Mouse (Mus musculus): ENCODE measurements around the gene Moxd1. TPM values are rescaled to one million over a fixed set of nuclear protein-coding genes. Genes with fewer than 3 reads are reported as not detected.

The Moxd1 gene
- total RNA-seq (2021) = under 1 TPM; 0.46 to 0.86 TPM
- long read RNA-seq, experiment 1, partial matches to known transcripts = 0 of 1 reads
- long read RNA-seq, experiment 1, other reads (novel, unspliced or antisense) = 1 of 1 reads
- long read RNA-seq, experiment 2 = 0 reads

DNA sequence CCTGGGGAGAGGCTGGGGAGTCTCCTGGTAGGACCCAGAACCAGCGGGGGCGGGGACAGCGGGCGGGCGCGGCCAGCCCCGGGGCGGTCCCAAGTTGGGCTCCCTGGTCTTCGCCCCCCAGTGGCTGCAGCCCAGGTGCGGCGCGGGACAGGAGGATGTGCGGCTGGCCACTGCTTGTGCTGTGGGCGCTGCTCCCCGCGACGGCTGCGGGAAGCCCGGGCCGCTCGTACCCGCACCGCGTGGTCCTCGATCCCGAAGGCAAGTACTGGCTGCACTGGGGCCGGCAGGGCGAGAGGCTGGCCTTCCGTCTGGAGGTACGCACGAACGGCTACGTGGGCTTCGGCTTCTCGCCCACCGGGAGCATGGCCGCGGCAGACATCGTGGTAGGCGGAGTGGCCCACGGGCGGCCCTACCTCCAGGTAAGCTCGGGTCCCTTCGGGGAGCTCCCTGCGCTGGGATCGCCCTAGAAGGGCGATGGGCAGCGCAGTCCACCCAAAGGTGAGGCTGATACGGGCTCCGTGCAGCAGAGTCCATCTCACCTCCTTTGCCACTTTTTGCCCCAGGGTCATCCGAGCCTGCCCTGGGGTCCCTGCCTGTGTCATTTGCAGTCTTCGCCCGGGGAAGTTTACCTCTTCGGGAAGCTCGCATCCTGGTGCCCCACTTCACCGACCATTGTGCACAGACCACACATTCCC, at the start of gene Moxd1:
Gene Moxd1 (plus strand): TSS at position 69 of the 695 bp plus-strand sequence.
- DNase-seq = peak; percentile 20 to 43
- intact Hi-C loops (cut with DNase I) = no loop called here

DNA sequence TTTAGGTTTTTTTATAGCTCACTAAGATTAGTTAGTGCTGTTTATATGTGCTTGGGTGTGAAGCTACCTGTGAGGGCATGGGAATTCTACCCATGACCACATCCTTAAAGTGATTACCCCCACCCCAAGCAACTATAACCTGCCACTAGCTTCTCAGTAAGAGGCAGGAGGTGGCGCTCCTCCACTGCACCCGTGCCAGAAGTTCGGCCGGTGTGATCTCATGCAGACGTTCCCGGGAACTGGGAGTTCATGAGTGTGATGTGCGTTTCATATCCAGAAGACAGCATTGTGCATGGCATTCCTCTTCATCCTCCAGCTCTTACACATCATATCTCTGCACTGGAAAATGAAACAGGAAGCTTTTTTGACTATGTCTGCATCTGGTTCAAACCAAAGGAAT, 32.9 kb upstream of the Moxd1 start:
- DNase-seq = peak; percentile 16 to 27
- intact Hi-C loops (cut with DNase I) = loop anchor here (2.0 to 10.0 kb wide), 2 partner anchors 106 to 434 kb away; no protein-coding TSS in a partner anchor

DNA sequence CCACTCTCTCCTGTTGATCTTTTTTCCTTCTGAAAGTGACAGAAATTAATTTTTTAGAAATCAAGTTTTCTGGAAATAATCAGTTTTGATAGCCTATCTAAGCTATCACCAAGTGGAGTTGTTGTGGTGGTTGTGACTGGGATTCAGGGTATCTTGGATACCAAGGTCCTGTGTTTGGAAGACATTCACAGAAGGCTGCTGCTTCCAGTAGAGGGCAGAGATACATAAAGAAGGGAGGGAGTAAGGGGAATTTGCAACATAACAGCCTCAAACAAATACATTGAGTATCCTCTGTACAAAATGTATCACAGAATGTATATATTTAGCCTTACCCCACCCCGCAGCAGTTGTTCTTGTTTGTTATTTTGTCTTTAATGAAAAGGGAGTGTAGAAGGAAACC, 31.3 kb upstream of the Moxd1 start:
- intact Hi-C loops (cut with DNase I) = loop anchor here (2.0 to 10.0 kb wide), 2 partner anchors 105 to 433 kb away; no protein-coding TSS in a partner anchor
- DNase-seq = no peak

DNA sequence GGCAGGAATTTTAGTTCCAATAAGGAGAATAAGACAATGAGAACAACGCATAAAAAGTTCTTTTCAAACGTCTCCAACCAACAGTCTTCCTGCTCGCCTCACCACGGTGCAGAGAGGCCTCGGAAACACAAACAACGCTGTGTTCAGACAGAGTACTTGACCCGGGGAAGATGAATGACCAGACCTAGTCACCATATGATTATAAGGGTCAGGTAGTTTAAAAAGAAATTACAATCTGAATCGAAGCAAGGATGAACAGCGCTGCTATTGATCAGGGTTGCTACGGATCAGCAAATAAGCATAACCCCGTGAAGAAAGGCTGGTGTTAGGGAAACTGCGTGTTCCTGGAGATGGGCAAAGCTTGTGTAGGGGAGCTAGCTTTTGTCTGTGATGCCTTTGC, 24.0 kb upstream of the Moxd1 start:
- intact Hi-C loops (cut with DNase I) = loop anchor here (10.0 kb wide), 1 partner anchor 425 kb away; no protein-coding TSS in a partner anchor
- DNase-seq = no peak

DNA sequence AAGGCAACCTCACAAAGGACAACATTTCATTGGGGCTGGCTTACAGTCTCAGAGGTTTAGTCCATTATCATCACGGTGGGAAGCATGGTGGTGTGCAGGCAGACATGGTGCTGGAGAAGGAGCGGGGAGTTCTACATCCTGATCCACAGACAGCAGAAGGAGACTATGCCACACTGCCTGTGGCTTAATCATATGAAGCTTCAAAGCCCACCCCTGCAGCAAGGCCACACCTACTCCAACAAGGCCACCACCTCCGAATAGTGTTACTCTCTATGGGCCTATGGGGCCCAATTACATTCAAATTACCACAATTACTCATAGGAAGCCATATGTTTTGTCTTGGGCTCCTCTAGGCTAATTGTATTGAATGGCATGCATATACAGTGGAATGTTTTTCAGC, 23.2 kb upstream of the Moxd1 start:
- intact Hi-C loops (cut with DNase I) = no loop called here
- no peak for DNase-seq

DNA sequence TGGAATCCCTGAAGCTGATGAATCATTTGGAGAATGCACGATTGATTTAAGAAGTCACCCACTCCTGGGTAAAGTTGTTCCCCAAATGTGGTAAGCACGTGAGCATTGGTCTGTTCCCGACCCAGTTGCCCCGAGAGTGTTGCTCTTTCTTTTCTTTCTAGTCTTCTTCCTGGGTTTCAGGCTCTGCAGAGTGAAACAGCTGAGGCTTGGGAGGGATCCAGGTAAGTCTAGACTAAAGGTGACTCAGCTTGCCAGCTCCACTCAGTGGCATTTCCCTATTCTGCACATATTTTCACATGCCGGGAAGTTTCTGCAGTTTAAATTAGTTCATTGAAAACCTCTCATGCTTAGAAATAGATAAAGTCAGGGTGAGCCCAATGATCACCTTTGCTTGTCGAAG, 13.2 kb upstream of the Moxd1 start:
- intact Hi-C loops (cut with DNase I) = no loop called here
- no peak for DNase-seq

DNA sequence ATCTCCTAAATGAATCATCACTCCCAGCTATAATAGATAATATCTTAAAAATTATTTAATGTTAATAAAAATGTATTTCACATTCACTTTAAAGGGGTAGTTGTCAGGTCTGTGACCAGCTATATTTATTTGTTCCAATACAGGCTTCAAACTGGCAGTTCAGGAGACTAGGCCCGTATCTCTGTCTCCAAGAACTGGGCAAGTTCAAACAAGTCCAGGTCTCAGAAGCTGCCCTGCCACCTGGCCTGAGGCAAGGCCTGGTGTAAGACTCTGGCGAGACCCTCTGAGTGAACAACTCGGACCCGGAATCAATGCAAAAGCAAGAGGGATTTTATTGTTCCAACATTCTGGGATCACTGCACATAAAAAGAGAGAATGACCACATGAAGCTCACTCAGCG, 10.0 kb upstream of the Moxd1 start:
- DNase-seq = no peak
- intact Hi-C loops (cut with DNase I) = no loop called here

DNA sequence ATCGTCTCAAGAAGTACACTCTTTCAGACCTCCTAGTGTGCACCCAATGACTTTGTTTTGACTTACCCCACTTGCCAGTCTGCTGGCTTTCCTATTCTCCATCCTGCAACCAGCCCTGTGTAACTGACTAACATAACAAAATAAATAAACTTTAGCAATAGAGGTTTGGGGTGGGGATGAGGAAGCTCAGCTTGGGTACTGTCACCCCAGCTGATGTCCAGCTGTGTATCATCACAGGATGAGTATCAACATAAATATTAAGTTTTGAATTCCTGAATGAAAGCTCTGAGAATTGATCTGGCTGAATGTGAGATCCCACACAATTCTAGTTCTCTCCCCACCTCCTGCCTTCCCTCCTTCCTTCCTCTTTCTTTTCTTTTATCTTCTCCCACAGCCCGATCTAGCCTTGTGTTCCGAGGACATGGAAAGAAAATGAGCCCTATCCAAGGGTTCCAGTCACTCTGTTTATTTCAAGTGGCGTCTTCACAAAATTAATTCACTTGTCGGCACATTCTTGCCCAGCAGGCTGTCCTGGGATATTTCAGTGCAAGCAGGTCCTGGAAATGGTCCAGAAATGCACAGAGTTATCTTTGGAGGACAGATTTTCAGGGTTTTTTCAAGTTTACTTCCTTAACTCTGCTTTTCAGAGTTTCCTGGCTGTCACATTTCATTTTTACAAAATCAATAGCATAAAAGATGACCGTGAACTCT, 5.6 kb upstream of the Moxd1 start:
- intact Hi-C loops (cut with DNase I) = no loop called here
- no peak for DNase-seq

DNA sequence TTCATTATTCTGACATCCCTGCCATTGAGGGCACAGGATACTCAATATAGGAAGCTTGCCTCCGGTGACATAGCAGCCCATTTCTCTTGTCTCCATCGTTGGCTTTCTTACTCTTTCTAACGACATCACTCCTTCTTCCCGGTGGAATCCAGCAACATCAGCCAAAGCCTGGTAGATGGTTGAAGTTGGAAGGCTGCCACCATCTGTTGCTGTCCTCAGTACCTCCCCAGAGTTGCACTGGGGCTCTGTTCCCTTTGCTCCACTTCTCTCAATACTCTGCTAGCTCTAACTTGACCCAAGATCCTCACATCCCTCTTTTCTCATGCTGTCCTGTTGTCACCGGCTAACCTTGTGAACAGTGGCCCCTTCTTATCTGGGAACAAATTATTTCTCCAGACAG, 2.4 kb upstream of the Moxd1 start:
- no peak for DNase-seq
- intact Hi-C loops (cut with DNase I) = no loop called here

DNA sequence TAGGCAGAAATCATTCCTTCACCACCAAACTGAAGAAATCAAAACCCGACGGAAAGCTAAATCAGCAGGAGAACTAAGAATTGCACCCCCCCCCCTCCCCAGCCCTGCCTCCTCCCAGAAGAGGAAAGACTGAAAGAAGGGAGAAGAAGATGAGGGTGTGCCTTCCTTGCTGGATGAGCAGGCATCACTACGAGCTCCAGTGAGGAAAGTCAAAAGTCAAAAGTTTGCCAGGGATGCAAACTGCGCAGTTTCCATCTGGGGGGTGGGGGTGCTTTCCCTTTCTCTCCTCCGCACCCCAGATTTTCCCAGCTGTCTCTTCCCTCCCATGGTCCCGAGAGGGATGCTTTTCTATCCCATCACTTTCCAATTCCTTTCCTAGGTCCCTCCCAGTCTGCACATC, 406 bp upstream of the Moxd1 start:
- intact Hi-C loops (cut with DNase I) = no loop called here
- DNase-seq = no peak

DNA sequence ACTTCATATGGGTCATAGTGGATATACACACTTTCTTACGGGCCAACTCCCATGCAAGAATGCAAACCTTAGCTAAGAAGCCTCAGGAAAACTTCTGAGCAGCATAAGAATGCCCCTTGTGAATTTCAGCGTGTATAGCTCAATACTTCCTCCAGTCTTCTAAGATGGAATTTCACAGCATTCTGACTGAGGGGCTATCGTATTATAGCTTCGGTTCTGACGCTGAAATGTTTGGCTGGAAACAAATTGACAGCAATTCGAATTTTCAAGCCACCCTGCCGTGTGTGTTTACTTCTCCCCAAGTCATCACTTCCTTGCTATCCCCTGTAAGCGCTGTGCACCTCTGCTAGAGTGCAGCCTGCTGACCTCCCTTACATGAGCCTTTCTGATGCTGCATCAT, 1.3 kb downstream of the Moxd1 start:
- no peak for DNase-seq
- intact Hi-C loops (cut with DNase I) = no loop called here

DNA sequence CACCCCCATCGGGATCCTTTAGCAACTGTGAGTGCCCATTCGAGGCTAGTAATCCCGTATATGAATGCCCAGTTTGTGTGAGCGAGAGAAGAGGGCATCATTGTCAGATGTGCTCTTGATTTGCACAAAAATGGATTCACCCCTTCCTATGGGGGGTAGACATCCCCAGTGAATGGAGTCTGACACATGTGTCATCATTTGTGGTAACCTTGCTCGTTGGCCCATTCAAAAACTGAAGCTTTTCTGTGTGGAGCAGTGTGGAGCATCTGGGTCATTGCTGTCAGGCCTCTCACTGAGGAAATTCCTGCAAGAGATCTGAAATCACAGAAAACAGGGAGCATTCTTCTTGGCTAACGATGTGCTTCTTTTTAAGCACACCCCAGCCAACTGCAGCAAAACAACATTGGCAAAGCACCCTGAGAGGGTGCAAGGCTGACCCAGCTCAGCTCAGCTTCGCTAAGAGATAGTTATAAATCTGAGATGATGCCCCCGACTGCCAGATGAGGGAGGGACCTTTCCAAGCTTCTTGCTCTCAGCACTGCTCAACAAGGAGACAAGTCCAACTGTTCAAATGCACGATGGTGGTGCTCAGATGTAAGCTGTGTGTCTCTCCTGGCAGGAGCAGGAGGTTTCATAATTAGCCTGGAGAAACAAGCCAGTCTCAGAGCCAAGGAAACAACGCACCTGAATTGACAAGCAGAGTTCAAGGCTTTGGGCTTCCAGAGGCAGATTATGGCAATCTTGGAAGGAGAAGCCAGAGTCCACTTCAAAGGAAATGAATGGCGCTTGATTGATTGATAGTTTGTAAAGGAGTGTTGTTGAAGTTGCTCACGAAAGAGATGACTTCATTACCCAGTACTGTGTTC, 5.2 kb downstream of the Moxd1 start:
- no peak for DNase-seq
- intact Hi-C loops (cut with DNase I) = no loop called here

DNA sequence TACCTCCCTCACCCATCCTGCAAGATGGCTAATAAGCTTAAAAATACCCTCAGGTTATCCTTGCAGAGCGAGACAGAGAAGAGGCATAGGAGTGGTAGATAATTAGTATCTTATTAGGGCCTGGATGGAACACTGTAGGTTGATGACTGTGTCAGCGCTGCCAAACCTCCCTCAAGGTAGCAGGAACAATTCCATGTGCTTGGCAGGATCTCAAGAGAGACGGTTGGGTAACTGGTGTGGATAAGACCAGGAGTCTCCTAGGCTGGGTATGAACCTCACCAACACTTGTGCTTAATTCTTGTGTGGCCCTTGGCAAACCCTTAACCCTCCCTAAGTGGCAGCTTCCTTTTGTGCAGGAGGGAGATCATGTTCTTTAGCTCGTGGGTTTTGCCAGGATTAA, 9.0 kb downstream of the Moxd1 start:
- DNase-seq = no peak
- intact Hi-C loops (cut with DNase I) = no loop called here

DNA sequence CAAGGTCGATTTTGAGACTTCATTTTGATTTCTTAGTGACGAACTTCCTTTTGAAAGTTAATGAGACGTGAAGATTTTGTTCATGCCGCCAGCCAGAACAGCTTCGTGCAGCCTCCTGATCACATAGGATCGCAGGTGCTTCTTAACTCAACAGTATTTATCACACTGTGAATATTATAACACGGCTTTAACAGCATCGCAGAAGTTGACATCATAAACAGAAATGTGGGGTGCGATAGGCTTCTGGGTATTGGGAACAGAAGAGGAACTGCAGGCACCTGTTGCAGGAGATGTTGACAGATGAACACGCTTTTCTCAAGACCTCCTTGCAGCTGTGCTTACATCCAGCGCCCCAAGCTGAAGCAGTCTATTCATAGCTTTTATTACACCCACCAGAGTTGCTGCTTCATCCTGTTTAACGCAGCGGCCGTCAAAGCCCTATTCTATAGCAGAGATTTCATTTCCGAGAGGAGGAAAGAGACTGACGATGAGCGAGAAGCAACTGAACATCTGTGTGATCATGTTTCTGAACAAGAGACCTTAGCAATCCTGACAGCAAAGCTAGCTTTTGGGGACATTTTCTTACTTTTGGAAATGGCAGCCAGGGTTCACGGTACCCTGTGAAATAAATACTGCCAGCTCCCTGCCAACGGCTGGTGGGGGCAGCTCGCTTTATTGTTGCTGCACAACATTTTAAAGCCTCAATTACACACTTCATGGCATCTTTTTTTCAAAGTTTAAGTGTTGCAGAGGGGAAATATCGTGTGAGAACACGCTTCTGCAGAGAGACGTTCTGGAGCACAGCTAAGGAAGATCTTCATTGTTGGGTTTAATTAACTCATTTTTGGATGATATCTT, 12.3 kb downstream of the Moxd1 start:
- intact Hi-C loops (cut with DNase I) = no loop called here

DNA sequence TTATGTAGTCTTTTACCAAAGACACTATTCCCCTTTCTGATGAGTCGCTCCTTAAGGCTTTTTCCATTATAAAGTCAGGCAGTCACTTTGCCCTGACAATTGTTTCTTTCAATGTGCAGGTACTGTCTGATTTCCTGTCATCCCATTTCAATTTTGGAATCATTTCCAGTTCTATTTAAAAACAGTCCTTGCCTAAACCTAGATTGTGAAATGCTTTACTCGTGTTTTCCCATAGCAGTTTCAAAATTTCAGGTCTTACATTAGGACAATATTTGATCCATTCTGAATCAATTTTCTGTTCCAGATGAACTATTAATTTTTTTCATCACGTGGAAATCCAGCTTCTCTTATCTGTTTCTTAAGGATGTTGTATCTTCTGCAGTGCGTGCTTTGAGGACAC, 23.5 kb downstream of the Moxd1 start:
- intact Hi-C loops (cut with DNase I) = no loop called here
- no peak for DNase-seq

More for the DNA sequence above, 12.3 kb downstream of the Moxd1 start:
- no peak for DNase-seq

DNA sequence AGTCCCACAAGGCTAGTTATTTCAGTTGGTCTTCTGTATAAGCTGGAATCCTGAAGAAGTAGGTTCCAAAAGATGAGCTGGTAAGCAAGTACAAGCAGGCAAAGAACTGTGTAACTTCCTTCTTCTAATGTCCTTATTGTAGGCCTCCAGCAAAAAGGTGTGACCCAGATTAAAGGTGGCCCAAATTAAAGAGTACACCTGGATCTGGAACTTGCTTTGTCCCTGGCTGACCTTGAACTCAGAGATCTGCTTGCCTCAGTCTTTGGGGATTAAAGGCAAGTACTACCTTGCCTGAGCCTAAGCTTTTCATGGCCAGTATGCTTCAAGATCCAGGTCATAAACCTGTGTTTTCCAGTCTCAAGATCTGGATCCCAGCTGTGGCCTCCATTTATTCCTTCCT, 24.8 kb downstream of the Moxd1 start:
- intact Hi-C loops (cut with DNase I) = no loop called here

DNA sequence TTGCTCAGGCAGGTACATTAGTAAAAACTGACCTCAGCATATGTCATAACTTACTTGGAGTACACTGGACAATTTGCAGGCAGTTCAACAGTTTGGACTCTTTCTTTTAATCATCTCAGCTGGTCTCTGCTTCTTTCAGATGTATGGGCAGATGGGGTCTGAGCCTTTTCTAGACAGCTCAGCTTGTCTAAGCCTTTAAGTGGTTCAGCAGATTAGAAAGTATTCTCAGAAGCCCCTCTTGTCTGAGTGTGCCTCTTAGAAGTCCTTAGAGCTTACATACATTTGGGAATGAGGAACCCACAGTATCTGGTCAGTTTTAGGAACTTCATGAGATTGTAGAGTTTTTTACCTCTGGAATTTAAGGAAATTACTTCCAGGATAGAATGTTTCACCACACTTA, 28.3 kb downstream of the Moxd1 start:
- no peak for DNase-seq
- intact Hi-C loops (cut with DNase I) = no loop called here

More for the DNA sequence above, 24.8 kb downstream of the Moxd1 start:
- no peak for DNase-seq

DNA sequence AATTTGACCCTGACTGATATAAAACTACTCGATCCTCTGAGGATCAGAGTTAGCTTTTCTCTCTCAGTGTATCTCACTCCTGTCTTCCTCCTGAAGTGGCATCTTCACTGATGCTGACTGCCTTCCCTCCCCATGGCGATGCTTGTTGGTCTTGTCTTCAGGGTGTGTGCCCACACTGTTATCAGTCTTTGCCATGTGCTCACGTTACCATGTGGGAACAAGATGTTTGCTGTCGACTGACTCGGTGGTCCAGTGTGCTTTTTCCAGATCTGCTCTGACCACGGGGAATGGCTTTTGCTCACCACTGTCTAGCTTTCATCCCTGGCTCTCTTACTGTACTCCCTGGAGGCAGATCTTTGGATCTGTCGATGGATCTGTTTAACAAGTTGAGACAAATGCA, 34.8 kb downstream of the Moxd1 start:
- DNase-seq = no peak
- intact Hi-C loops (cut with DNase I) = no loop called here

DNA sequence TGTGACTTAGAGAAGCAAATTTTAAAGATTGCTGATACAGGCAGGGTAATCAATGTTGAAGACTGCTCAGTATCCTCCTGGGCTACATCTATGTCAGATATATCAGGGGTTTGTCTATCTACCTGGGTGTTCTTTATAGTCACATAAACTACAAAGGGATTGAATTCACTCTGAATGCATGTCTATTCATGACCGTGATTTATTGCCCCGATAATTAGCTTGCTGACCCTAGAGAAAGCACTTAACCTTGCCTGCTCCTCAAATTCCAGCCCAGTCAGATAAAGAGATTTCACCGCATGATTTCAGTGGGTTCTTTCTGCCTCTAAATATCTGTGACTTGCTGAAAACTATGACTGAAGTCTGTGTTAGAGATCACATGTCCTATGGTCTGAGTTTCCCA, 35.6 kb downstream of the Moxd1 start:
- DNase-seq = no peak
- intact Hi-C loops (cut with DNase I) = no loop called here

All from heart, postnatal 14 days (tissue).